Mouse (Mus musculus) MEL (cell line): ENCODE measurements around the gene Slc23a2.

Experiments
- CHD2 ChIP-seq: IDR thresholded peaks from 2 replicates; pipeline ENCODE4 v1.6.1; 2011; ENCODE audit warnings: low read length, improper control_type of control experiment
- CTCF ChIP-seq, 3 experiments: IDR thresholded peaks in 2 of 3; conservative IDR thresholded peaks in 1 of 3; 2 replicates each; pipeline ENCODE4 v1.5.1; 2011 to 2012; ENCODE audit warnings: low read length in 3 of 3, low read depth in 2 of 3, mild to moderate bottlenecking in 2 of 3, improper control_type of control experiment in 1 of 3, inconsistent platforms in 1 of 3, mixed read lengths in 1 of 3, moderate library complexity in 1 of 3; ENCODE audit not compliant: control insufficient read depth in 1 of 3, insufficient read depth in 1 of 3, poor library complexity in 1 of 3, severe bottlenecking in 1 of 3
- ELF1 ChIP-seq: IDR thresholded peaks from 2 replicates; pipeline ENCODE4 v1.6.1; 2014; ENCODE audit warnings: low read depth, mild to moderate bottlenecking, inconsistent platforms, low read length, improper control_type of control experiment, moderate library complexity
- HCFC1 ChIP-seq: IDR thresholded peaks from 2 replicates; pipeline ENCODE4 v1.6.1; 2012; ENCODE audit warnings: low read depth, mild to moderate bottlenecking, inconsistent platforms, low read length, improper control_type of control experiment, moderate library complexity
- MAX ChIP-seq: IDR thresholded peaks from 2 replicates; pipeline ENCODE4 v1.6.1; 2011; ENCODE audit warnings: low read length, improper control_type of control experiment
- NRF1 ChIP-seq: IDR thresholded peaks from 2 replicates; pipeline ENCODE4 v1.6.1; 2014; ENCODE audit warnings: low read depth, mild to moderate bottlenecking, inconsistent platforms, low read length, improper control_type of control experiment, moderate library complexity; ENCODE audit not compliant: poor library complexity, insufficient read depth, severe bottlenecking
- POLR2A ChIP-seq, 2 experiments: IDR thresholded peaks; 2 replicates each; pipeline ENCODE4 v1.6.1; 2011 to 2012; ENCODE audit warnings: low read length in 2 of 2, mild to moderate bottlenecking in 2 of 2, control low read depth in 1 of 2, improper control_type of control experiment in 1 of 2, low read depth in 1 of 2, moderate library complexity in 1 of 2; ENCODE audit not compliant: control insufficient read depth in 1 of 2, insufficient read depth in 1 of 2, poor library complexity in 1 of 2
- TCF12 ChIP-seq: IDR thresholded peaks from 2 replicates; pipeline ENCODE4 v1.6.1; 2014; ENCODE audit warnings: low read depth, mild to moderate bottlenecking, inconsistent platforms, low read length, improper control_type of control experiment, moderate library complexity
- ZNF384 ChIP-seq: IDR thresholded peaks from 2 replicates; pipeline ENCODE4 v1.6.1; 2012; ENCODE audit warnings: low read depth, mild to moderate bottlenecking, inconsistent platforms, low read length, improper control_type of control experiment

GRCm38 (mm10) chr2:132129247-132129646 is 15.7 kb downstream of the Slc23a2 start:
- no peak for TF ChIP-seq CTCF (IDR thresholded peaks at IDR 0.05 in 2 of 3, conservative IDR thresholded peaks at IDR 0.05 in 1 of 3; ENCODE audit: control insufficient read depth in 1 of 3, insufficient read depth in 1 of 3, low read depth in 2 of 3, low read length in 3 of 3, poor library complexity in 1 of 3, severe bottlenecking in 1 of 3)
- no peak for TF ChIP-seq MAX
- no peak for TF ChIP-seq CHD2
- TF ChIP-seq POLR2A (IDR thresholded peaks at IDR 0.05; ENCODE audit: control insufficient read depth in 1 of 2, insufficient read depth in 1 of 2, low read depth in 1 of 2, low read length in 2 of 2, poor library complexity in 1 of 2): no peak
- TF ChIP-seq TCF12: no peak
- TF ChIP-seq ELF1: no peak
- no peak for TF ChIP-seq HCFC1
- no peak for TF ChIP-seq ZNF384
- no peak for TF ChIP-seq NRF1
